Comparison of ENCODE assay signal across 18 mouse cellular contexts in genomic region chr9:29653678-29654235, GRCm38 (mm10).
"Had no signal": no experiment of that assay in that cellular context is flagged by ENCODE, and none has a peak within 500 bp of the region (broad histone marks: within the 10 kb centered on the region; RNA-seq: fewer than 3 reads in every experiment).

No protein-coding gene starts in this region.

- H3K9me3 ChIP-seq: limb, embryonic 13.5 days; liver, embryonic 15.5 days; lung, embryonic 15.5 days; megakaryocyte, embryonic 14.5 days; midbrain, embryonic 12.5 days; neural tube, embryonic 13.5 days; stomach, embryonic 15.5 days had no signal

- H3K36me3 ChIP-seq: limb, embryonic 13.5 days; liver, embryonic 15.5 days; lung, embryonic 15.5 days; midbrain, embryonic 12.5 days; neural tube, embryonic 13.5 days; stomach, embryonic 15.5 days had no signal

- H3K27ac ChIP-seq: layer of hippocampus, adult 2 months; limb, embryonic 13.5 days; liver, embryonic 15.5 days; lung, embryonic 15.5 days; macrophage; midbrain, embryonic 12.5 days; neural tube, embryonic 13.5 days; stomach, embryonic 15.5 days had no signal

- H3K4me2 ChIP-seq: limb, embryonic 13.5 days; liver, embryonic 11.5 days; liver, embryonic 15.5 days; lung, embryonic 15.5 days; midbrain, embryonic 12.5 days; neural tube, embryonic 13.5 days; stomach, embryonic 15.5 days had no signal

- H3K27me3 ChIP-seq: liver, embryonic 15.5 days; megakaryocyte, embryonic 14.5 days; midbrain, embryonic 12.5 days; stomach, embryonic 15.5 days had no signal

- DNase-seq: kidney, postnatal 10 days; kidney, postnatal 4 days; lung, postnatal 14 days; retina, postnatal 1 day; right cerebral cortex, postnatal 4 days; thymus, adult 2 months; thymus, postnatal 25 days had no signal

- ATAC-seq: midbrain, embryonic 16.5 days had no signal

- H3K4me1 ChIP-seq: liver, embryonic 15.5 days; lung, embryonic 15.5 days; megakaryocyte, embryonic 14.5 days; stomach, embryonic 15.5 days had no signal

- H3K9ac ChIP-seq: limb, embryonic 13.5 days; liver, embryonic 15.5 days; lung, embryonic 15.5 days; midbrain, embryonic 12.5 days; neural tube, embryonic 13.5 days; stomach, embryonic 15.5 days had no signal

- H3K4me3 ChIP-seq: layer of hippocampus, adult 2 months; limb, embryonic 13.5 days; liver, embryonic 15.5 days; lung, embryonic 15.5 days; megakaryocyte, embryonic 14.5 days; midbrain, embryonic 12.5 days; neural tube, embryonic 13.5 days; stomach, embryonic 15.5 days had no signal
